In the genomic region with DNA sequence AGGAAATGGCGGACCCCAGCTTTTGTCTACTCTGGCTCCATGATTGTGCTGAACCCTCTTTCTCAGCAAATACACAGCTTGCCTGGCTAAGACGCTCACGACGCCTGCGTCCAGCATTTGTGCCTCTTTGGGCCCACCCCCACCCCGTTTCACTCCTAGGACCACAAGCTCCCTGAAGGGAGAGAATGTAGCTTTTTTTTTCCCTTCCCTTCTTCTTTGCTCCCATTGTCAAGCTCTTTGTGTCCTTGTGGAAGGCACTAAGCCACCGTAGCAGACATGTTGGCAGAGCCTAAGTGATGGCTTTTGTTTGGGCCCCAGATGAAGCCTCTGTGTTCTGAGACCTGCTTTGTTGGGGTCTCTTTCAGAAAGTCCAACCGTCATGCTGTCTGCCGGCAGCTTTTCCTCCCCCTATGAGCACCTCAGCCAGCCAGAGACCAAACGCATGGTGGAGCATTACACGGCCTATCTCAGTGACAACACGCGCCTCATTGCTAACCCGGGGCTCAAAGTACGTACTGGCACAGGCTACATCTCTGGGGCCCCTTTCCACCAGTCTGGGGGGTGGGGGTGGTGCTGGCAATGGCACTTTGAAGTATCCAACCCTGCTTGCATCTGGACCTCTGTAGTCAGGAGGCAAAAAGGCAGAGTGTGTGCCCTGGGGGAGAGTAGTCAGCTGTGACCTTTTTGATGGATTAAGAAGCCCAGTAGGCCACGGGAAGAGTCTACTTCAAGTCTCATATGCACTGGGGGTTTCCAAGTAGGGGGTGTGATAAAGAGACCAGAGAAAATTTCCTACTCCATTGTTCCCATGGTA, we compare ENCODE assay signal across 16 mouse cellular contexts. TPM values are rescaled to one million over a fixed set of nuclear protein-coding genes. Genes with fewer than 3 reads are reported as not detected.
DNase-seq lines count a peak whose midpoint lies in the region; ATAC-seq and TF ChIP-seq lines count a peak whose summit lies in the region.
"Had no signal": no experiment of that assay in that cellular context is flagged by ENCODE, and none has a peak within 500 bp of the region (broad histone marks: within the 10 kb centered on the region; RNA-seq: fewer than 3 reads in every experiment).

No protein-coding gene starts in this region.

- TF ChIP-seq CTCF in hindbrain, postnatal 0 days (IDR thresholded peaks at IDR 0.05; ENCODE audit: low read depth) = no peak

- no peak overlapping the region for H3K4me2 ChIP-seq in kidney, embryonic 16.5 days (replicated peaks; ENCODE audit: low read depth, low read length)
- no peak overlapping the region for H3K4me2 ChIP-seq in kidney, embryonic 14.5 days (replicated peaks; ENCODE audit: low read depth, low read length)
- no peak overlapping the region for H3K4me2 ChIP-seq in forebrain, embryonic 11.5 days (ENCODE audit: low read depth, low read length, severe bottlenecking)
- no peak overlapping the region for H3K4me2 ChIP-seq in hindbrain, postnatal 0 days (ENCODE audit: low read depth, low read length)
- H3K4me2 ChIP-seq in neural tube, embryonic 14.5 days (ENCODE audit: low read depth, low read length) = no peak overlapping the region
- H3K4me2 ChIP-seq: heart, embryonic 15.5 days; liver, embryonic 15.5 days had no signal

- H3K9me3 ChIP-seq in kidney, embryonic 16.5 days (ENCODE audit: low read length) = no peaks in the 10 kb centered on the region
- H3K9me3 ChIP-seq in kidney, embryonic 14.5 days (ENCODE audit: control insufficient read depth, low read length) = no peaks in the 10 kb centered on the region
- H3K9me3 ChIP-seq in forebrain, embryonic 11.5 days (ENCODE audit: control insufficient read depth, low read length) = no peaks in the 10 kb centered on the region
- H3K9me3 ChIP-seq in hindbrain, postnatal 0 days (ENCODE audit: low read length) = no peaks in the 10 kb centered on the region
- H3K9me3 ChIP-seq in neural tube, embryonic 14.5 days (ENCODE audit: control insufficient read depth, low read length) = no peaks in the 10 kb centered on the region
- no peaks in the 10 kb centered on the region for H3K9me3 ChIP-seq in limb, embryonic 10.5 days (replicated peaks)
- H3K9me3 ChIP-seq: heart, embryonic 15.5 days; liver, embryonic 15.5 days had no signal

- WGBS in kidney, embryonic 16.5 days = 84% methylated on average over 16 of the region's 16 CpGs
- 78% methylated on average over 16 of the region's 16 CpGs for WGBS in kidney, embryonic 14.5 days
- 16% methylated on average over 16 of the region's 16 CpGs for whole genome bisulfite sequencing in forebrain, embryonic 11.5 days
- WGBS in hindbrain, postnatal 0 days = 17% methylated on average over 16 of the region's 16 CpGs
- WGBS in neural tube, embryonic 14.5 days = 24% methylated on average over 16 of the region's 16 CpGs
- WGBS in limb, embryonic 10.5 days = 88% methylated on average over 16 of the region's 16 CpGs

- H3K27me3 ChIP-seq in kidney, embryonic 16.5 days (ENCODE audit: insufficient read depth, low read length) = no peaks in the 10 kb centered on the region
- H3K27me3 ChIP-seq in kidney, embryonic 14.5 days (ENCODE audit: control insufficient read depth, insufficient read depth, low read length) = no peaks in the 10 kb centered on the region
- H3K27me3 ChIP-seq in forebrain, embryonic 11.5 days (ENCODE audit: control insufficient read depth, insufficient read depth, low read length) = no peaks in the 10 kb centered on the region
- no peaks in the 10 kb centered on the region for H3K27me3 ChIP-seq in hindbrain, postnatal 0 days (ENCODE audit: insufficient read depth, low read length)
- H3K27me3 ChIP-seq in neural tube, embryonic 14.5 days (ENCODE audit: control insufficient read depth, insufficient read depth, low read length) = no peaks in the 10 kb centered on the region
- H3K27me3 ChIP-seq in limb, embryonic 10.5 days (ENCODE audit: low read depth, poor library complexity, severe bottlenecking) = no peaks in the 10 kb centered on the region
- H3K27me3 ChIP-seq: heart, embryonic 15.5 days; liver, embryonic 15.5 days; megakaryocyte, embryonic 14.5 days had no signal

- no peaks in the 10 kb centered on the region for H3K4me1 ChIP-seq in kidney, embryonic 16.5 days (ENCODE audit: insufficient read depth, low read length)
- no peaks in the 10 kb centered on the region for H3K4me1 ChIP-seq in kidney, embryonic 14.5 days (ENCODE audit: control insufficient read depth, insufficient read depth, low read length)
- H3K4me1 ChIP-seq in forebrain, embryonic 11.5 days (replicated peaks; ENCODE audit: control insufficient read depth, insufficient read depth, low read length) = peaks cover 8% of the 10 kb centered on the region; the same call in 1 of the 2 replicates
- no peaks in the 10 kb centered on the region; the same call in 1 of the 2 replicates for H3K4me1 ChIP-seq in hindbrain, postnatal 0 days (ENCODE audit: insufficient read depth, low read length)
- no peaks in the 10 kb centered on the region for H3K4me1 ChIP-seq in neural tube, embryonic 14.5 days (ENCODE audit: control insufficient read depth, insufficient read depth, low read length)
- H3K4me1 ChIP-seq in limb, embryonic 10.5 days = no peaks in the 10 kb centered on the region
- H3K4me1 ChIP-seq: heart, embryonic 15.5 days; liver, embryonic 15.5 days; megakaryocyte, embryonic 14.5 days had no signal

- 0 out of 2 replicates have a peak, but pooled peaks have one; percentile 27 for ATAC-seq in kidney, embryonic 16.5 days (ENCODE audit: low FRiP score, low TSS enrichment)
- ATAC-seq in kidney, embryonic 14.5 days (ENCODE audit: low FRiP score, low TSS enrichment) = no peak
- peak; percentile 48 for ATAC-seq in forebrain, embryonic 11.5 days (replicated peaks; ENCODE audit: low FRiP score)
- ATAC-seq in hindbrain, postnatal 0 days = peak; percentile 95
- ATAC-seq in neural tube, embryonic 14.5 days (ENCODE audit: low read depth) = peak; percentile 86
- ATAC-seq in activated CD4-positive, CD25-positive, alpha-beta regulatory T cell, adult 4 months = no peak

- no peak overlapping the region for H3K9ac ChIP-seq in kidney, embryonic 16.5 days (replicated peaks; ENCODE audit: low read length)
- no peak overlapping the region for H3K9ac ChIP-seq in kidney, embryonic 14.5 days (ENCODE audit: low read depth, low read length)
- no peak overlapping the region for H3K9ac ChIP-seq in forebrain, embryonic 11.5 days (ENCODE audit: low read length)
- H3K9ac ChIP-seq in hindbrain, postnatal 0 days (replicated peaks; ENCODE audit: low read length) = no peak overlapping the region
- H3K9ac ChIP-seq in neural tube, embryonic 14.5 days (replicated peaks; ENCODE audit: low read depth, low read length) = no peak overlapping the region
- H3K9ac ChIP-seq: heart, embryonic 15.5 days; liver, embryonic 15.5 days had no signal

- H3K36me3 ChIP-seq in kidney, embryonic 16.5 days (ENCODE audit: insufficient read depth, low read length) = peaks cover 42% of the 10 kb centered on the region
- H3K36me3 ChIP-seq in kidney, embryonic 14.5 days (ENCODE audit: control insufficient read depth, insufficient read depth, low read length) = peaks cover 57% of the 10 kb centered on the region
- H3K36me3 ChIP-seq in forebrain, embryonic 11.5 days (ENCODE audit: control insufficient read depth, insufficient read depth, low read length) = peaks cover 4% of the 10 kb centered on the region; the same call in 1 of the 2 replicates
- H3K36me3 ChIP-seq in hindbrain, postnatal 0 days (ENCODE audit: insufficient read depth, low read length) = 0 out of 2 replicates have a peak, but pooled peaks cover 8% of the 10 kb centered on the region
- no peaks in the 10 kb centered on the region; the same call in 1 of the 2 replicates for H3K36me3 ChIP-seq in neural tube, embryonic 14.5 days (ENCODE audit: control insufficient read depth, insufficient read depth, low read length)
- H3K36me3 ChIP-seq in limb, embryonic 10.5 days = peaks cover 97% of the 10 kb centered on the region
- H3K36me3 ChIP-seq: liver, embryonic 15.5 days had no signal

- DNase-seq in forebrain, embryonic 11.5 days (ENCODE audit: low spot score) = peak; percentile 60
- DNase-seq in hindbrain, postnatal 0 days (ENCODE audit: low spot score) = peak; percentile 75
- DNase-seq in thymus, postnatal 10 days (ENCODE audit: low spot score in 2 of 2) = no peak
- DNase-seq in limb, embryonic 10.5 days (ENCODE audit: low spot score) = no peak
- DNase-seq: gastrocnemius, postnatal 14 days; kidney, adult 11 months; thymus, postnatal 4 days had no signal

- H3K4me3 ChIP-seq in kidney, embryonic 16.5 days (ENCODE audit: low read length) = no peak overlapping the region
- no peak overlapping the region for H3K4me3 ChIP-seq in kidney, embryonic 14.5 days (ENCODE audit: low read length)
- no peak overlapping the region for H3K4me3 ChIP-seq in forebrain, embryonic 11.5 days (ENCODE audit: low read depth, low read length)
- no peak overlapping the region for H3K4me3 ChIP-seq in hindbrain, postnatal 0 days (ENCODE audit: low read length)
- H3K4me3 ChIP-seq in neural tube, embryonic 14.5 days (ENCODE audit: low read depth, low read length) = no peak overlapping the region
- H3K4me3 ChIP-seq in limb, embryonic 10.5 days = no peak overlapping the region
- H3K4me3 ChIP-seq: erythroblast, embryonic 14.5 days; heart, embryonic 15.5 days; liver, embryonic 15.5 days; megakaryocyte, embryonic 14.5 days had no signal

- no peak overlapping the region for H3K27ac ChIP-seq in kidney, embryonic 16.5 days (ENCODE audit: low read length)
- no peak overlapping the region for H3K27ac ChIP-seq in kidney, embryonic 14.5 days (ENCODE audit: low read depth, low read length)
- H3K27ac ChIP-seq in forebrain, embryonic 11.5 days (ENCODE audit: low read depth, low read length) = peak overlapping the region; percentile 8; the same call in 1 of the 2 replicates
- peak overlapping the region; percentile 64; the same call in 1 of the 2 replicates for H3K27ac ChIP-seq in hindbrain, postnatal 0 days
- peak overlapping the region; percentile 55; the same call in 1 of the 2 replicates for H3K27ac ChIP-seq in neural tube, embryonic 14.5 days (ENCODE audit: low read depth, low read length)
- H3K27ac ChIP-seq in limb, embryonic 10.5 days = no peak overlapping the region
- H3K27ac ChIP-seq: heart, embryonic 15.5 days; liver, embryonic 15.5 days had no signal

RNA-seq across cellular contexts. Expression of a gene that starts 46.6 kb away (rescaled TPM):
- not detected in 2 replicates for polyA plus RNA-seq in kidney, embryonic 16.5 days (2015; fragmentation: Nextera tagmentation; extraction: Ambion mirVana)
- not detected in 2 replicates for polyA plus RNA-seq in kidney, embryonic 14.5 days (2014; fragmentation: Nextera tagmentation; extraction: Ambion mirVana)
- not detected in 2 replicates for polyA plus RNA-seq in forebrain, embryonic 11.5 days (2014; fragmentation: Nextera tagmentation; extraction: Ambion mirVana)
- total RNA-seq in hindbrain, postnatal 0 days (2014; rRNA removed) = not detected in 2 replicates
- not detected in 2 replicates for polyA plus RNA-seq in hindbrain, postnatal 0 days (2015; fragmentation: Nextera tagmentation; extraction: Ambion mirVana)
- not detected in 2 replicates for polyA plus RNA-seq in neural tube, embryonic 14.5 days (2014; fragmentation: Nextera tagmentation; extraction: Ambion mirVana)
- not detected in 2 replicates for polyA plus RNA-seq in limb, embryonic 10.5 days (2016; fragmentation: Nextera tagmentation; extraction: Ambion mirVana)
- not detected for polyA plus RNA-seq in activated CD4-positive, CD25-positive, alpha-beta regulatory T cell, adult 4 months (2017; shearing (Covaris generic))
- total RNA-seq: gastrocnemius, postnatal 14 days; left cerebral cortex, postnatal 10 days had no signal
- polyA plus RNA-seq: erythroblast, embryonic 14.5 days; heart, embryonic 15.5 days; liver, embryonic 15.5 days had no signal

Comparison
In these comparisons a context has a peak if more than half of its experiments do, and no peak if none do; other contexts are left out.
1. ATAC-seq: peak in kidney, embryonic 16.5 days (single experiment), forebrain, embryonic 11.5 days (single experiment), hindbrain, postnatal 0 days (single experiment) and neural tube, embryonic 14.5 days (single experiment); none in kidney, embryonic 14.5 days (single experiment) and activated CD4-positive, CD25-positive, alpha-beta regulatory T cell, adult 4 months (single experiment).
2. H3K27ac ChIP-seq: peak in forebrain, embryonic 11.5 days (single experiment), hindbrain, postnatal 0 days (single experiment) and neural tube, embryonic 14.5 days (single experiment); none in kidney, embryonic 16.5 days (single experiment), kidney, embryonic 14.5 days (single experiment) and limb, embryonic 10.5 days (single experiment).
3. DNase-seq: peak in forebrain, embryonic 11.5 days (single experiment) and hindbrain, postnatal 0 days (single experiment); none in thymus, postnatal 10 days (0 of 2) and limb, embryonic 10.5 days (single experiment).